In the genomic region with DNA sequence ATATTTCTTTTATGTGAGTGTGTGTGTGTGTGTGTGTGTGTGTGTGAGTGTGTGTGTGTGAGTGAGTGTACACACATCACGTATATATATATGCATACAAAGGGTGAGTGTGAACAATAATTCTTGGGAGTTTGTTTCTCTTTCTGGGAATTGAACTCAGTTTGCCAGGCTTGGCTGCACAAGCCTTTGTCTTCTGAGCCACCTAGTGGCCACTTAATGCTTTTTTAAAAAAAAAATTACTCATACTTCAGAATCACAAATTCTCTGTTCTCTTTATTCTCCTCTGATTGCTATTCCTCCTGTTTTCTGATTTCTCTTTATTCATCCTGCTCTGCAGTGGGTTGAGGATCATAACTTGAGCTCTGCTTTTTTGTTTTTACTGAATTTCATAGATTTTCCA, we compare ENCODE assay signal across 17 mouse cellular contexts. TPM values are rescaled to one million over a fixed set of nuclear protein-coding genes. Genes with fewer than 3 reads are reported as not detected.
A peak's percentile ranks its signal among the peaks of the same experiment; 100 is the strongest.
DNase-seq lines count a peak whose midpoint lies in the region; TF ChIP-seq lines count a peak whose summit lies in the region.
"Had no signal": no experiment of that assay in that cellular context is flagged by ENCODE, and none has a peak within 500 bp of the region (broad histone marks: within the 10 kb centered on the region; RNA-seq: fewer than 3 reads in every experiment).

No protein-coding gene starts in this region.

- no peak overlapping the region for H3K4me3 ChIP-seq in left cerebral cortex, adult 2 months
- H3K4me3 ChIP-seq in MEL (ENCODE audit: control insufficient read depth in 1 of 2, insufficient read depth in 1 of 2, low read depth in 2 of 2, low read length in 2 of 2): no peak overlapping the region
- H3K4me3 ChIP-seq: forebrain, embryonic 10.5 days; heart, embryonic 15.5 days; limb, embryonic 12.5 days; myocyte had no signal

- peak; percentile 64 for TF ChIP-seq RAD21 in MEL (IDR thresholded peaks at IDR 0.05; ENCODE audit: low read depth, low read length)

- no peak overlapping the region for H3K9ac ChIP-seq in MEL (ENCODE audit: control insufficient read depth, low read depth, low read length, poor library complexity, severe bottlenecking)
- H3K9ac ChIP-seq: heart, embryonic 15.5 days; limb, embryonic 12.5 days had no signal

- intact Hi-C loops in left cerebral cortex, adult 2 months (cut with DNase I): no loop called here

- no peaks in the 10 kb centered on the region for H3K9me3 ChIP-seq in MEL (replicated peaks; ENCODE audit: insufficient read depth, low read length)
- H3K9me3 ChIP-seq: heart, embryonic 15.5 days; limb, embryonic 12.5 days had no signal

- no peak overlapping the region for H3K27ac ChIP-seq in left cerebral cortex, adult 2 months
- no peak overlapping the region for H3K27ac ChIP-seq in MEL (ENCODE audit: control insufficient read depth, low read depth, low read length)
- H3K27ac ChIP-seq: forebrain, embryonic 10.5 days; heart, embryonic 15.5 days; limb, embryonic 12.5 days had no signal

- H3K79me2 ChIP-seq in MEL (ENCODE audit: control insufficient read depth, insufficient read depth, low read length, poor library complexity): no peaks in the 10 kb centered on the region

- H3K4me1 ChIP-seq in MEL (ENCODE audit: control insufficient read depth in 1 of 2, insufficient read depth in 2 of 2, low read length in 2 of 2): no peaks in the 10 kb centered on the region
- H3K4me1 ChIP-seq: forebrain, embryonic 10.5 days; heart, embryonic 15.5 days; limb, embryonic 12.5 days had no signal

- no peak for TF ChIP-seq POLR2A in MEL (IDR thresholded peaks at IDR 0.05; ENCODE audit: control insufficient read depth in 1 of 2, insufficient read depth in 1 of 2, low read depth in 1 of 2, low read length in 2 of 2, poor library complexity in 1 of 2)

- H3K27me3 ChIP-seq in MEL (ENCODE audit: control insufficient read depth in 1 of 2, insufficient read depth in 2 of 2, low read length in 2 of 2): no peaks in the 10 kb centered on the region; a peak in 1 of 4 replicates
- H3K27me3 ChIP-seq: heart, embryonic 15.5 days; limb, embryonic 12.5 days had no signal

- peak; percentile 9 for DNase-seq in embryo, embryonic 10 days (ENCODE audit: low spot score)
- no peak for DNase-seq in embryo, embryonic 9.5 days (ENCODE audit: extremely low spot score)
- no peak for DNase-seq in left cerebral cortex, adult 2 months (ENCODE audit: extremely low spot score in 1 of 2, low spot score in 2 of 2)
- no peak for DNase-seq in left cerebral cortex, adult 18-20 months (ENCODE audit: low spot score in 2 of 2)
- peak; percentile 35 for DNase-seq in MEL (ENCODE audit: low read depth, low spot score)
- DNase-seq in induced T-regulatory cell, adult 2 months (ENCODE audit: low read depth): peak; percentile 44
- DNase-seq in frontal cortex, postnatal 14 days (ENCODE audit: low spot score in 2 of 2): no peak
- no peak for DNase-seq in spleen, adult 12 weeks (ENCODE audit: low spot score)
- DNase-seq: B cell, adult 2 months; cerebellum, postnatal 36 days; gastrocnemius, postnatal 25 days; layer of hippocampus, adult 9-11 months; lung, postnatal 4 days had no signal

- no peaks in the 10 kb centered on the region for H3K36me3 ChIP-seq in MEL (ENCODE audit: control insufficient read depth in 1 of 2, insufficient read depth in 2 of 2, low read length in 2 of 2)
- H3K36me3 ChIP-seq: heart, embryonic 15.5 days; limb, embryonic 12.5 days had no signal

- TF ChIP-seq EP300 in MEL (IDR thresholded peaks at IDR 0.05; ENCODE audit: low read depth in 1 of 2, low read length in 2 of 2): no peak

- TF ChIP-seq CTCF in left cerebral cortex, adult 2 months (IDR thresholded peaks at IDR 0.05): peak; percentile 44
- TF ChIP-seq CTCF in MEL (IDR thresholded peaks at IDR 0.05 in 2 of 3, conservative IDR thresholded peaks at IDR 0.05 in 1 of 3; ENCODE audit: control insufficient read depth in 1 of 3, insufficient read depth in 1 of 3, low read depth in 2 of 3, low read length in 3 of 3, poor library complexity in 1 of 3, severe bottlenecking in 1 of 3): peak; percentile 3 to 58 (median 41); a peak in 4 of 6 replicates

TF ChIP-seq in MEL, 35 proteins besides CTCF, POLR2A, EP300 and RAD21:
- TF ChIP-seq JUND (IDR thresholded peaks at IDR 0.05; ENCODE audit: low read depth, low read length) (no peak), MXI1 (IDR thresholded peaks at IDR 0.05; ENCODE audit: low read depth, low read length) (no peak), ZNF384 (IDR thresholded peaks at IDR 0.05; ENCODE audit: low read depth, low read length) (peak; percentile 86), HCFC1 (IDR thresholded peaks at IDR 0.05; ENCODE audit: low read depth, low read length) (no peak), SMC3 (IDR thresholded peaks at IDR 0.05; ENCODE audit: low read depth, low read length) (peak; percentile 66), ZC3H11A (IDR thresholded peaks at IDR 0.05; ENCODE audit: low read depth, low read length) (peak; percentile 50; the same call in 1 of the 2 replicates)

RNA-seq across cellular contexts. Expression of a gene that starts 30.5 kb away (rescaled TPM):
- total RNA-seq in left cerebral cortex, adult 2 months (2021): 10 to 100 TPM; 47.9 to 50.7 TPM
- total RNA-seq in left cerebral cortex, adult 18-20 months (2021): 10 to 100 TPM; 43.9 to 50.6 TPM
- total RNA-seq in MEL (2012; rRNA removed): 1.7 and 2.5 TPM in 2 replicates
- polyA plus RNA-seq in MEL (2012; ENCODE audit: insufficient read depth in 1 of 2, insufficient read length in 2 of 2, low read depth in 1 of 2, low replicate concordance in 2 of 2, missing spikeins in 1 of 2): 1 to 10 TPM in 1 of 2 experiments, not detected in 1; 1.6 TPM

Comparison
In these comparisons a context has a peak if more than half of its experiments do, and no peak if none do; other contexts are left out.
1. DNase-seq: peak in embryo, embryonic 10 days (single experiment), MEL (single experiment) and induced T-regulatory cell, adult 2 months (single experiment); none in embryo, embryonic 9.5 days (single experiment), left cerebral cortex, adult 2 months (0 of 2), left cerebral cortex, adult 18-20 months (0 of 2), frontal cortex, postnatal 14 days (0 of 2) and spleen, adult 12 weeks (single experiment).
2. RNA of a gene that starts 30.5 kb away (total RNA-seq): 47.9 to 50.7 TPM in left cerebral cortex, adult 2 months and 43.9 to 50.6 TPM in left cerebral cortex, adult 18-20 months; 1.7 to 2.5 TPM in MEL; every median in the first group is over 10 times any median in the second.